Mouse (Mus musculus) thymus, adult 2 months (tissue): Measurements from ENCODE around the gene Gm20388. TPM values are rescaled to one million over a fixed set of nuclear protein-coding genes. Genes with fewer than 3 reads are reported as not detected.
A peak's percentile ranks its signal among the peaks of the same experiment; 100 is the strongest.

Experiments
- DNase-seq: peaks from one replicate; pipeline ENCODE4 v3.0.0; 2021
- H3K27ac ChIP-seq: fragments of 200-500 bp; 2 replicates; pipeline ENCODE4 v1.5.1; 2012; ENCODE audit warnings: low read length, control low read depth; ENCODE audit not compliant: control insufficient read depth, insufficient read depth
- H3K27me3 ChIP-seq: fragments of 200-500 bp; 2 replicates; pipeline ENCODE4 v1.6.1; 2012; ENCODE audit warnings: mild to moderate bottlenecking, low read length, moderate library complexity, mixed read lengths; ENCODE audit not compliant: control insufficient read depth, insufficient read depth
- H3K36me3 ChIP-seq: fragments of 200-500 bp; 2 replicates; pipeline ENCODE4 v1.6.1; 2012; ENCODE audit warnings: mild to moderate bottlenecking, low read length, moderate library complexity; ENCODE audit not compliant: control insufficient read depth, insufficient read depth
- H3K4me1 ChIP-seq: fragments of 200-500 bp; replicated peaks from 2 replicates; pipeline ENCODE4 v1.6.1; 2012; ENCODE audit warnings: low read length; ENCODE audit not compliant: control insufficient read depth, insufficient read depth
- H3K4me3 ChIP-seq: fragments of 200-500 bp; 2 replicates; pipeline ENCODE4 v1.5.1; 2012; ENCODE audit warnings: mild to moderate bottlenecking, low read length, control low read depth, moderate library complexity; ENCODE audit not compliant: control insufficient read depth, insufficient read depth
- CTCF ChIP-seq: fragments of 200-500 bp; IDR thresholded peaks from 2 replicates; pipeline ENCODE4 v1.5.1; 2012; ENCODE audit warnings: mild to moderate bottlenecking, control low read depth, low read length, moderate library complexity, borderline replicate concordance; ENCODE audit not compliant: control insufficient read depth, poor library complexity, insufficient read depth; ENCODE audit errors: extremely low read depth
- POLR2A ChIP-seq: fragments of 200-500 bp; IDR thresholded peaks from 2 replicates; pipeline ENCODE4 v1.6.1; 2012; ENCODE audit warnings: mild to moderate bottlenecking, low read length, control low read depth, moderate library complexity; ENCODE audit not compliant: control insufficient read depth, poor library complexity, insufficient read depth; ENCODE audit errors: extremely low read depth
- WGBS: fragments of 180-500 bp; shearing (Covaris S2); methylation state at CpG from one replicate; pipeline ENCODE4 v1.1.7; 2018; 5-methylcytosine and 5-hydroxymethylcytosine counted together
- polyA plus RNA-seq: library from polyadenylated mRNA; depleted of rRNA; stranded (reverse); fragments of >200 nt; gene quantifications from 2 replicates; pipeline ENCODE4 v1.2.3, GENCODE M21; 2012

Gm20388 gene
- polyA plus RNA-seq, 1 experiment, result 103 TPM

- H3K27me3 ChIP-seq, result no peaks in the 10 kb centered on the region
- DNase-seq, result no peak
- H3K36me3 ChIP-seq, result peaks cover 26% of the 10 kb centered on the region
- no peaks in the 10 kb centered on the region for H3K4me1 ChIP-seq
- TF ChIP-seq POLR2A (no peak), CTCF (no peak)
- WGBS, result 96% methylated on average over 8 of the region's 8 CpGs
- no peak overlapping the region for H3K27ac ChIP-seq
- no peak overlapping the region for H3K4me3 ChIP-seq
Measured at GRCm38 (mm10) chr8:122901892-122902515, 2991.4 kb downstream of the Gm20388 start.

DNA sequence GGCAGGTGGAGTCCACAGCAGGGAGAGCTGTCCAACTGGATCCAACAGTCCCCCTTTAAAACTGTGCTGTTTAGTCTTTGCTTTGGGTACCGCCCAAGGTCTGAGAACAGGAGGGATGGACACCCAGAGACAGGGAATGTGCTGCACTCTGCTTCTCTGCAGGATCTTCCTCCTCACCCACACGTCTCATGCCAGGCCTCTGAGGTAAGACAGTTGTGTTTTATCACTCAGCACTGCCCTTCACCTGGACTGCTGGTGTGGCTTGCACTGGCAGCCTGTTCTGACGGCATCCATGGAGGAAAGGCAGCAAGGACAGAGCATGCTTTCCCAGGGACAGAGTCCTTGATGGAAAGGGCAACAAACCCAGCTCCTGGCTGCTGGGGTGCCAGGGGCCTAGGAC lies 2991.9 kb downstream of the Gm20388 start:
- 96% methylated on average over 3 of the region's 3 CpGs for WGBS
- Histone ChIP-seq H3K4me3 (no peak overlapping the region), H3K36me3 (peaks cover 26% of the 10 kb centered on the region), H3K4me1 (no peaks in the 10 kb centered on the region), H3K27ac (no peak overlapping the region), H3K27me3 (no peaks in the 10 kb centered on the region)
- DNase-seq, result no peak
- TF ChIP-seq CTCF (no peak), POLR2A (no peak)

GRCm38 (mm10) chr8:122903002-122903401 lies 2992.4 kb downstream of the Gm20388 start:
- Histone ChIP-seq H3K27me3 (no peaks in the 10 kb centered on the region), H3K36me3 (peaks cover 24% of the 10 kb centered on the region), H3K4me3 (no peak overlapping the region), H3K27ac (no peak overlapping the region), H3K4me1 (no peaks in the 10 kb centered on the region)
- TF ChIP-seq POLR2A (no peak), CTCF (no peak)
- 96% methylated on average over 5 of the region's 5 CpGs for WGBS
- DNase-seq, result no peak

DNA sequence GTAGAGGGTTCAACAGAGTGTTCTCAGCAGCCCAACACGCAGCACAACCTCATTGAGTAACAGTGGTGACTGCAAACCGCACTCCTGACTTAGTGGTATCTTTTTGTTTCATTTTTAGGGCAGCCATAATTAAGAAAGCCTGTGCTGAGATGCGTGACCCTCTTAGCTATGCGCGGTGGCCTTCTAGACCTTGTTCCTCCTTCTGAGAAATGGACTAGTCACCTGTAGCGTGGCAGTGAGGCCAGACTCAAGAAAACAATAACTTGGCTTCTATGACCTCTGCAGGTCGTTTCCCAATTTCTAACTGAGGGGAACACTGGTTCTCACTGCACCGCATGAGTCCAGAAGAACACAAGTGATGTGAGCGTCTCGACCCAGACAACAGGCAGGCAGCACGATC lies 2993.9 kb downstream of the Gm20388 start:
- Histone ChIP-seq H3K36me3 (peaks cover 16% of the 10 kb centered on the region), H3K4me3 (no peak overlapping the region), H3K27ac (no peak overlapping the region), H3K4me1 (no peaks in the 10 kb centered on the region), H3K27me3 (no peaks in the 10 kb centered on the region)
- TF ChIP-seq POLR2A, result no peak
- no peak for TF ChIP-seq CTCF
- DNase-seq, result no peak
- 92% methylated on average over 11 of the region's 11 CpGs for WGBS

- Histone ChIP-seq H3K36me3 (peaks cover 15% of the 10 kb centered on the region), H3K27me3 (no peaks in the 10 kb centered on the region), H3K27ac (no peak overlapping the region), H3K4me1 (no peaks in the 10 kb centered on the region), H3K4me3 (no peak overlapping the region)
- DNase-seq, result no peak
- TF ChIP-seq CTCF (no peak), POLR2A (no peak)
- WGBS, result 96% methylated on average over 4 of the region's 4 CpGs
Measured at GRCm38 (mm10) chr8:122905346-122905745, 2994.7 kb downstream of the Gm20388 start.

DNA sequence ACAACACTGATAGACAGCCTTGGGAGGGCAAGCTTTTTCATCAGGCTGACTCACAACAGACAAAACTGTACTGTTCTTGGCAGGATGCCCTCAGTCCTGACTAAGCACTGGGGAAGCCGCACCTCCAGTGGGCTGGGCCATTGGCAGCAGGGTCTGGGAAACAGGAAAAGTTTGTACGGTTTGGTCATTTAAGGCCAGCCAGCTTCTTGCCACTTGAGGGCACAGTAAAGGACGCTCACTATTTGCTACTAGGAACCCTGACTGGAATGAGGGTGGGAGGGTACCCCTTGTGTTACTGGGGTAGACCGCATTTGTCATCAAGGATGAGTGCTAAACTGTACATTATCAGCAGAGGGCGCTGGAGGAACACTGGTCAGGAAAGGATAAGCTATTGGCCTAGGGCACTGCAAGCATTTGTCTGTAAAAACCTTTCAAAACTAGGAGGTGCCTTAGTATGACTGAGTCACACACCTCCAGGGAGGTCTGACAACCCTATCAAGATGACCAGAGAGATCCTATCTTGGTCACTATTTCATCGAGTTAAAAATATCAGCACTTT lies 2995.9 kb downstream of the Gm20388 start:
- 25% methylated on average over 6 of the region's 6 CpGs for WGBS
- H3K4me3 ChIP-seq, result no peak overlapping the region
- no peak for TF ChIP-seq CTCF
- no peak for TF ChIP-seq POLR2A

GRCm38 (mm10) chr8:122912150-122912549 lies 3001.5 kb downstream of the Gm20388 start:
- Histone ChIP-seq H3K4me3 (no peak overlapping the region), H3K27me3 (no peaks in the 10 kb centered on the region), H3K27ac (no peak overlapping the region), H3K36me3 (peaks cover 24% of the 10 kb centered on the region), H3K4me1 (peaks cover 18% of the 10 kb centered on the region)
- TF ChIP-seq POLR2A, result no peak
- TF ChIP-seq CTCF, result no peak
- 19% methylated on average over 3 of the region's 3 CpGs for WGBS
- DNase-seq, result no peak

More for the DNA sequence above, 2995.9 kb downstream of the Gm20388 start:
- no peaks in the 10 kb centered on the region for H3K27me3 ChIP-seq
- DNase-seq, result peak; percentile 84
- H3K27ac ChIP-seq, result no peak overlapping the region
- peaks cover 15% of the 10 kb centered on the region for H3K36me3 ChIP-seq
- H3K4me1 ChIP-seq, result no peaks in the 10 kb centered on the region
